ENCODE assay signal across 2 mouse cellular contexts in genomic region chr19:5728631-5729443, GRCm38 (mm10).
TF ChIP-seq lines count a peak whose summit lies in the region.

No protein-coding gene starts in this region.

TF ChIP-seq in CH12.LX, 34 proteins besides CTCF, POLR2A, EP300 and RAD21:
- TF ChIP-seq MXI1 (IDR thresholded peaks at IDR 0.05; ENCODE audit: low read depth, low read length), result 0 out of 2 replicates have a peak, but pooled peaks have one; percentile 14
- TF ChIP-seq ZKSCAN1 (IDR thresholded peaks at IDR 0.05; ENCODE audit: borderline replicate concordance, low read depth, low read length), result no peak
- TF ChIP-seq SIN3A (IDR thresholded peaks at IDR 0.05; ENCODE audit: low read length), result no peak

TF ChIP-seq in MEL, 35 proteins besides CTCF, POLR2A, EP300 and RAD21:
- peak; percentile 42 for TF ChIP-seq TAL1 (IDR thresholded peaks at IDR 0.05; ENCODE audit: low read length)
- TF ChIP-seq MXI1 (IDR thresholded peaks at IDR 0.05; ENCODE audit: low read depth, low read length), result peak; percentile 13; the same call in 1 of the 2 replicates
- TF ChIP-seq ZMIZ1 (IDR thresholded peaks at IDR 0.05; ENCODE audit: low read depth, low read length), result no peak
- no peak; the same call in 1 of the 2 replicates for TF ChIP-seq CHD2 (IDR thresholded peaks at IDR 0.05; ENCODE audit: low read length)
